Mouse (Mus musculus) heart, embryonic 15.5 days (tissue): ENCODE results near the gene Akap11. TPM values are rescaled to one million over a fixed set of nuclear protein-coding genes. Genes with fewer than 3 reads are reported as not detected.
A peak's percentile ranks its signal among the peaks of the same experiment; 100 is the strongest.

Experiments used
- ATAC-seq: fragments of 200-750 bp; cut with Nextera tagmentation; replicated peaks from 2 replicates; pipeline ENCODE4 v1.8.0; 2017; ENCODE audit warnings: low read depth, moderate TSS enrichment; ENCODE audit not compliant: insufficient number of reproducible peaks, insufficient read depth, low FRiP score
- H3K27ac ChIP-seq: fragments of 300-500 bp; sonication (generic); 2 replicates; pipeline ENCODE4 v1.5.1; 2015; ENCODE audit warnings: mild to moderate bottlenecking, inconsistent platforms
- H3K27me3 ChIP-seq: fragments of 300-500 bp; sonication (generic); 2 replicates; pipeline ENCODE4 v1.6.1; 2015; ENCODE audit warnings: inconsistent platforms
- H3K36me3 ChIP-seq: fragments of 300-500 bp; sonication (generic); 2 replicates; pipeline ENCODE4 v1.6.1; 2015; ENCODE audit warnings: mild to moderate bottlenecking, inconsistent platforms
- H3K4me1 ChIP-seq: fragments of 300-500 bp; sonication (generic); replicated peaks from 2 replicates; pipeline ENCODE4 v1.6.1; 2015; ENCODE audit warnings: inconsistent platforms
- H3K4me2 ChIP-seq: fragments of 300-500 bp; sonication (generic); 2 replicates; pipeline ENCODE4 v1.6.1; 2015; ENCODE audit warnings: inconsistent platforms, mild to moderate bottlenecking, moderate library complexity
- H3K4me3 ChIP-seq: fragments of 300-500 bp; sonication (generic); 2 replicates; pipeline ENCODE4 v1.5.1; 2015; ENCODE audit warnings: mild to moderate bottlenecking, inconsistent platforms
- H3K9ac ChIP-seq: fragments of 300-500 bp; sonication (generic); 2 replicates; pipeline ENCODE4 v1.6.1; 2015; ENCODE audit warnings: mild to moderate bottlenecking, inconsistent platforms
- H3K9me3 ChIP-seq: fragments of 300-500 bp; sonication (generic); replicated peaks from 2 replicates; pipeline ENCODE4 v1.6.1; 2016; ENCODE audit warnings: inconsistent platforms
- WGBS: fragments of 180-500 bp; shearing (Covaris S2); methylation state at CpG from one replicate; pipeline ENCODE4 v1.1.7; 2015; ENCODE audit warnings: mixed read lengths; 5-methylcytosine and 5-hydroxymethylcytosine counted together
- polyA plus RNA-seq: library from polyadenylated mRNA; unstranded; fragments of >200 nt; fragmentation: Nextera tagmentation; extraction: Ambion mirVana; gene quantifications from 2 replicates; pipeline ENCODE4 v1.2.1, GENCODE M21; 2015

Akap11 gene
- polyA plus RNA-seq, 1 experiment from 2014 or later = 13.4 TPM

- 0 out of 2 replicates have a peak overlapping the region, but pooled peaks have one; percentile 9 for H3K4me3 ChIP-seq
Observed at GRCm38 (mm10) chr14:78482385-78483231, 54.0 kb downstream of the Akap11 start.

GRCm38 (mm10) chr14:78474058-78474457, 62.5 kb downstream of the Akap11 start:
- H3K9ac ChIP-seq = no peak overlapping the region
- no peak overlapping the region for H3K4me2 ChIP-seq
- 79% methylated on average over 3 of the region's 3 CpGs for WGBS
- no peaks in the 10 kb centered on the region for H3K9me3 ChIP-seq
- H3K27ac ChIP-seq = no peak overlapping the region
- no peak overlapping the region for H3K4me3 ChIP-seq
- no peaks in the 10 kb centered on the region for H3K36me3 ChIP-seq
- no peak for ATAC-seq
- no peaks in the 10 kb centered on the region for H3K27me3 ChIP-seq
- no peaks in the 10 kb centered on the region for H3K4me1 ChIP-seq

More at GRCm38 (mm10) chr14:78482385-78483231, 54.0 kb downstream of the Akap11 start:
- Histone ChIP-seq H3K9ac (no peak overlapping the region), H3K27me3 (no peaks in the 10 kb centered on the region), H3K4me2 (peak overlapping the region; percentile 50), H3K36me3 (no peaks in the 10 kb centered on the region), H3K4me1 (peaks cover 4% of the 10 kb centered on the region; the same call in 1 of the 2 replicates), H3K9me3 (no peaks in the 10 kb centered on the region), H3K27ac (no peak overlapping the region)
- WGBS = 22% methylated on average over 14 of the region's 14 CpGs
- peak; percentile 83 for ATAC-seq

GRCm38 (mm10) chr14:78470714-78471113, 65.9 kb downstream of the Akap11 start:
- Histone ChIP-seq H3K36me3 (no peaks in the 10 kb centered on the region), H3K27me3 (no peaks in the 10 kb centered on the region), H3K9me3 (no peaks in the 10 kb centered on the region), H3K4me2 (no peak overlapping the region), H3K4me3 (no peak overlapping the region), H3K27ac (no peak overlapping the region), H3K9ac (no peak overlapping the region), H3K4me1 (no peaks in the 10 kb centered on the region)
- ATAC-seq = no peak
- WGBS = 84% methylated on average over 4 of the region's 4 CpGs

- WGBS = 77% methylated on average over 7 of the region's 7 CpGs
- H3K9me3 ChIP-seq = no peaks in the 10 kb centered on the region
Observed at GRCm38 (mm10) chr14:78468991-78469390, 67.6 kb downstream of the Akap11 start.

GRCm38 (mm10) chr14:78467994-78468393, 68.6 kb downstream of the Akap11 start:
- Histone ChIP-seq H3K4me1 (no peaks in the 10 kb centered on the region), H3K9me3 (no peaks in the 10 kb centered on the region), H3K27ac (no peak overlapping the region), H3K4me2 (no peak overlapping the region), H3K4me3 (no peak overlapping the region), H3K27me3 (no peaks in the 10 kb centered on the region), H3K9ac (no peak overlapping the region), H3K36me3 (no peaks in the 10 kb centered on the region)
- 76% methylated on average over 4 of the region's 4 CpGs for WGBS
- no peak for ATAC-seq

More at GRCm38 (mm10) chr14:78468991-78469390, 67.6 kb downstream of the Akap11 start:
- Histone ChIP-seq H3K4me3 (no peak overlapping the region), H3K27ac (no peak overlapping the region), H3K36me3 (no peaks in the 10 kb centered on the region), H3K27me3 (no peaks in the 10 kb centered on the region), H3K4me1 (no peaks in the 10 kb centered on the region), H3K4me2 (no peak overlapping the region), H3K9ac (no peak overlapping the region)
- ATAC-seq = no peak

- H3K4me1 ChIP-seq = no peaks in the 10 kb centered on the region; the same call in 1 of the 2 replicates
- no peaks in the 10 kb centered on the region for H3K36me3 ChIP-seq
- no peak overlapping the region for H3K4me2 ChIP-seq
- no peaks in the 10 kb centered on the region for H3K27me3 ChIP-seq
- no peak overlapping the region for H3K9ac ChIP-seq
- no peak overlapping the region for H3K4me3 ChIP-seq
- no peak overlapping the region for H3K27ac ChIP-seq
- 74% methylated on average over 4 of the region's 4 CpGs for WGBS
- no peak for ATAC-seq
- no peaks in the 10 kb centered on the region for H3K9me3 ChIP-seq
Observed at GRCm38 (mm10) chr14:78464353-78464752, 72.3 kb downstream of the Akap11 start.

- no peak overlapping the region for H3K4me3 ChIP-seq
- H3K4me2 ChIP-seq = no peak overlapping the region
- H3K9me3 ChIP-seq = no peaks in the 10 kb centered on the region
- no peak overlapping the region for H3K27ac ChIP-seq
- no peaks in the 10 kb centered on the region; the same call in 1 of the 2 replicates for H3K4me1 ChIP-seq
- no peaks in the 10 kb centered on the region for H3K27me3 ChIP-seq
- 65% methylated on average over 5 of the region's 5 CpGs for WGBS
- H3K9ac ChIP-seq = no peak overlapping the region
- ATAC-seq = no peak
- H3K36me3 ChIP-seq = no peaks in the 10 kb centered on the region
Observed at GRCm38 (mm10) chr14:78459121-78459520, 77.5 kb downstream of the Akap11 start.

GRCm38 (mm10) chr14:78458705-78459104, 77.9 kb downstream of the Akap11 start:
- no peak for ATAC-seq
- Histone ChIP-seq H3K27ac (no peak overlapping the region), H3K9me3 (no peaks in the 10 kb centered on the region), H3K36me3 (no peaks in the 10 kb centered on the region), H3K4me2 (no peak overlapping the region), H3K9ac (no peak overlapping the region), H3K27me3 (no peaks in the 10 kb centered on the region), H3K4me1 (no peaks in the 10 kb centered on the region; the same call in 1 of the 2 replicates), H3K4me3 (no peak overlapping the region)
- 76% methylated on average over 5 of the region's 5 CpGs for WGBS

- Histone ChIP-seq H3K36me3 (no peaks in the 10 kb centered on the region), H3K4me2 (no peak overlapping the region), H3K27ac (no peak overlapping the region), H3K4me3 (no peak overlapping the region), H3K4me1 (no peaks in the 10 kb centered on the region; the same call in 1 of the 2 replicates), H3K9me3 (no peaks in the 10 kb centered on the region), H3K9ac (no peak overlapping the region), H3K27me3 (no peaks in the 10 kb centered on the region)
- no peak for ATAC-seq
- WGBS = 92% methylated on average over 5 of the region's 5 CpGs
Observed at GRCm38 (mm10) chr14:78454970-78455369, 81.6 kb downstream of the Akap11 start.

GRCm38 (mm10) chr14:78448807-78449406, 87.7 kb downstream of the Akap11 start:
- no peak overlapping the region for H3K4me2 ChIP-seq
- 74% methylated on average over 11 of the region's 11 CpGs for WGBS
- no peak overlapping the region for H3K9ac ChIP-seq
- ATAC-seq = no peak
- H3K4me3 ChIP-seq = no peak overlapping the region
- H3K27me3 ChIP-seq = no peaks in the 10 kb centered on the region
- H3K9me3 ChIP-seq = no peaks in the 10 kb centered on the region
- no peaks in the 10 kb centered on the region for H3K36me3 ChIP-seq
- no peaks in the 10 kb centered on the region for H3K4me1 ChIP-seq
- no peak overlapping the region for H3K27ac ChIP-seq

- Histone ChIP-seq H3K9ac (no peak overlapping the region), H3K4me2 (no peak overlapping the region), H3K27me3 (no peaks in the 10 kb centered on the region), H3K4me3 (no peak overlapping the region), H3K4me1 (no peaks in the 10 kb centered on the region), H3K9me3 (no peaks in the 10 kb centered on the region), H3K36me3 (no peaks in the 10 kb centered on the region), H3K27ac (no peak overlapping the region)
- ATAC-seq = no peak
- 83% methylated on average over 12 of the region's 12 CpGs for WGBS
Observed at GRCm38 (mm10) chr14:78448017-78448416, 88.6 kb downstream of the Akap11 start.
